Mouse (Mus musculus): ENCODE results near the gene Hcn4.

GRCm38 (mm10) chr9:58802802-58803201 is 20.4 kb upstream of the Hcn4 start:
- TF ChIP-seq CTCF (IDR thresholded peaks at IDR 0.05; ENCODE audit: low read depth, low read length) (no peak), POLR2A (IDR thresholded peaks at IDR 0.05; ENCODE audit: extremely low read depth, insufficient read depth, low read length) (no peak)
